Mouse (Mus musculus) adrenal gland, postnatal 36 days (tissue): Measurements from ENCODE around the gene Hoxd3. TPM values are rescaled to one million over a fixed set of nuclear protein-coding genes. Genes with fewer than 3 reads are reported as not detected.
A peak's percentile ranks its signal among the peaks of the same experiment; 100 is the strongest.

Experiments used
- DNase-seq, 2 experiments: peaks; one replicate each; pipeline ENCODE4 v3.0.0; 2021; ENCODE audit warnings: mixed read lengths in 1 of 2
- long read RNA-seq, 2 experiments: library from polyadenylated mRNA; stranded (forward); transcript quantifications; one replicate each; pipeline ENCODE4 v2.0.0; 2021; ENCODE audit warnings: borderline sequencing depth in 2 of 2
- total RNA-seq, 2 experiments: library from RNA; stranded (reverse); gene quantifications; 2 replicates each; pipeline ENCODE4 v1.2.3; 2021

The Hoxd3 gene
- total RNA-seq = under 1 TPM; 0.17 to 0.36 TPM
- long read RNA-seq, experiment 1, partial matches to known transcripts = 0 of 3 reads
- long read RNA-seq, experiment 1, other reads (novel, unspliced or antisense) = 2 of 3 reads
- long read RNA-seq, experiment 2 = 0 reads

- peak; percentile 74 to 82 for DNase-seq
Observed at GRCm38 (mm10) chr2:74711721-74712621, at the start of gene Hoxd3, which contains the start of gene Hoxd4. TSS of gene Hoxd3 (plus strand) at chr2:74711927. TSS of gene Hoxd4 (plus strand) at chr2:74711929.

- DNase-seq = peak; percentile 54 to 61
Observed at GRCm38 (mm10) chr2:74663291-74663925, 48.3 kb upstream of the Hoxd3 start.

- DNase-seq = no peak
Observed at GRCm38 (mm10) chr2:74666411-74666810, 45.3 kb upstream of the Hoxd3 start.

GRCm38 (mm10) chr2:74667191-74667841 lies 44.4 kb upstream of the Hoxd3 start:
- no peak for DNase-seq

GRCm38 (mm10) chr2:74667842-74668357 lies 43.8 kb upstream of the Hoxd3 start, which contains the start of gene Hoxd13:
TSS of gene Hoxd13 (plus strand) at chr2:74668310.
- no peak for DNase-seq

GRCm38 (mm10) chr2:74668370-74669229 lies 43.1 kb upstream of the Hoxd3 start:
- no peak for DNase-seq

GRCm38 (mm10) chr2:74669230-74669578 lies 42.5 kb upstream of the Hoxd3 start:
- no peak for DNase-seq

GRCm38 (mm10) chr2:74669650-74670235 lies 42.0 kb upstream of the Hoxd3 start:
- DNase-seq = no peak

- DNase-seq = no peak
Observed at GRCm38 (mm10) chr2:74670632-74671188, 41.0 kb upstream of the Hoxd3 start.

- no peak for DNase-seq
Observed at GRCm38 (mm10) chr2:74671847-74672246, 39.9 kb upstream of the Hoxd3 start.

GRCm38 (mm10) chr2:74672481-74673362 lies 39.0 kb upstream of the Hoxd3 start:
- DNase-seq = peak; percentile 61 to 67

GRCm38 (mm10) chr2:74673835-74674425 lies 37.8 kb upstream of the Hoxd3 start:
- DNase-seq = no peak

GRCm38 (mm10) chr2:74674881-74675665 lies 36.7 kb upstream of the Hoxd3 start, which contains the start of gene Hoxd12:
TSS of gene Hoxd12 (plus strand) at chr2:74675013.
- DNase-seq = no peak

- no peak for DNase-seq
Observed at GRCm38 (mm10) chr2:74675666-74676282, 36.0 kb upstream of the Hoxd3 start.

GRCm38 (mm10) chr2:74676376-74677052 lies 35.2 kb upstream of the Hoxd3 start:
- no peak for DNase-seq

GRCm38 (mm10) chr2:74677106-74677505 lies 34.6 kb upstream of the Hoxd3 start:
- DNase-seq = no peak
